Mouse (Mus musculus) hindbrain, embryonic 10.5 days (tissue): ENCODE measurements around the gene Dnajb1. TPM values are rescaled to one million over a fixed set of nuclear protein-coding genes. Genes with fewer than 3 reads are reported as not detected.
"Not testable (repeated sequence)": the region's sequence is repeated elsewhere in the genome, so short reads cannot be mapped to it uniquely, and the experiment has no call there.

Source experiments
- DNase-seq: peaks from one replicate; pipeline ENCODE4 v3.0.0-alpha.2; 2017; ENCODE audit warnings: low spot score
- H3K27ac ChIP-seq: fragments of 300-500 bp; sonication (generic); 2 replicates; pipeline ENCODE4 v1.5.1; 2016; ENCODE audit warnings: mild to moderate bottlenecking, moderate library complexity
- H3K27me3 ChIP-seq: fragments of 300-500 bp; sonication (generic); 2 replicates; pipeline ENCODE4 v1.6.1; 2016; ENCODE audit warnings: mild to moderate bottlenecking; ENCODE audit not compliant: poor library complexity, insufficient read depth, severe bottlenecking
- H3K36me3 ChIP-seq: fragments of 300-500 bp; sonication (generic); 2 replicates; pipeline ENCODE4 v1.6.1; 2016; ENCODE audit warnings: mild to moderate bottlenecking, moderate library complexity
- H3K4me1 ChIP-seq: fragments of 300-500 bp; sonication (generic); replicated peaks from 2 replicates; pipeline ENCODE4 v1.6.1; 2016; ENCODE audit warnings: mild to moderate bottlenecking
- H3K4me3 ChIP-seq: fragments of 300-500 bp; sonication (generic); 2 replicates; pipeline ENCODE4 v1.5.1; 2016; ENCODE audit warnings: mild to moderate bottlenecking, moderate library complexity
- H3K9me3 ChIP-seq: fragments of 300-500 bp; sonication (generic); 2 replicates; pipeline ENCODE4 v1.6.1; 2016; ENCODE audit warnings: mild to moderate bottlenecking, moderate library complexity
- WGBS: fragments of 180-500 bp; shearing (Covaris S2); methylation state at CpG from one replicate; pipeline ENCODE4 v1.1.7; 2016; 5-methylcytosine and 5-hydroxymethylcytosine counted together
- polyA plus RNA-seq: library from polyadenylated mRNA; unstranded; fragments of >200 nt; fragmentation: Nextera tagmentation; extraction: Ambion mirVana; gene quantifications from 2 replicates; pipeline ENCODE4 v1.2.1, GENCODE M21; 2016

Gene Dnajb1
- 71.9 and 84.2 TPM in 2 replicates for polyA plus RNA-seq

- no peaks in the 10 kb centered on the region for H3K9me3 ChIP-seq
- H3K36me3 ChIP-seq: peaks cover 33% of the 10 kb centered on the region
- peak; percentile 99 for DNase-seq
- H3K27me3 ChIP-seq: no peaks in the 10 kb centered on the region
- peak within 1 kb of the TSS; percentile 96 for H3K27ac ChIP-seq
- peaks cover 33% of the 10 kb centered on the region for H3K4me1 ChIP-seq
- WGBS: under 1% methylated on average over 69 of the region's 69 CpGs
- H3K4me3 ChIP-seq: peak within 1 kb of the TSS; percentile 80
Measured at GRCm38 (mm10) chr8:83607661-83608397, at the start of gene Dnajb1, which contains the start of gene Tecr. Gene Dnajb1 (plus strand): TSS chr8:83608193. Gene Tecr (minus strand): TSS chr8:83607971.

- DNase-seq: no peak
- Histone ChIP-seq H3K4me3 (no peak overlapping the region), H3K9me3 (no peaks in the 10 kb centered on the region), H3K27me3 (no peaks in the 10 kb centered on the region), H3K27ac (no peak overlapping the region), H3K4me1 (peaks cover 10% of the 10 kb centered on the region), H3K36me3 (no peaks in the 10 kb centered on the region)
- 85% methylated on average over 3 of the region's 3 CpGs for WGBS
Measured at GRCm38 (mm10) chr8:83562669-83563068, 45.3 kb upstream of the Dnajb1 start.

- Histone ChIP-seq H3K9me3 (no peaks in the 10 kb centered on the region), H3K4me3 (no peak overlapping the region), H3K36me3 (no peaks in the 10 kb centered on the region), H3K4me1 (peaks cover 16% of the 10 kb centered on the region), H3K27me3 (no peaks in the 10 kb centered on the region), H3K27ac (no peak overlapping the region)
- DNase-seq: no peak
- 78% methylated on average over 4 of the region's 4 CpGs for WGBS
Measured at GRCm38 (mm10) chr8:83563246-83563645, 44.7 kb upstream of the Dnajb1 start.

GRCm38 (mm10) chr8:83565731-83566375 is 42.1 kb upstream of the Dnajb1 start:
- 74% methylated on average over 9 of the region's 9 CpGs for WGBS
- Histone ChIP-seq H3K27me3 (no peaks in the 10 kb centered on the region), H3K4me3 (no peak overlapping the region), H3K9me3 (no peaks in the 10 kb centered on the region), H3K4me1 (peaks cover 23% of the 10 kb centered on the region), H3K36me3 (peaks cover 20% of the 10 kb centered on the region), H3K27ac (no peak overlapping the region)
- DNase-seq: peak; percentile 44

- Histone ChIP-seq H3K27ac (peak within 1 kb of the TSS; percentile 96), H3K9me3 (no peaks in the 10 kb centered on the region), H3K36me3 (peaks cover 29% of the 10 kb centered on the region), H3K27me3 (no peaks in the 10 kb centered on the region), H3K4me1 (peaks cover 23% of the 10 kb centered on the region), H3K4me3 (peak within 1 kb of the TSS; percentile 83)
- peak; percentile 96 for DNase-seq
- WGBS: under 1% methylated on average over 48 of the region's 48 CpGs
Measured at GRCm38 (mm10) chr8:83566469-83567395, 41.3 kb upstream of the Dnajb1 start, which contains the start of gene Ndufb7. Gene Ndufb7 (plus strand): TSS chr8:83566671.

- no peaks in the 10 kb centered on the region for H3K27me3 ChIP-seq
- no peaks in the 10 kb centered on the region for H3K9me3 ChIP-seq
- peaks cover 23% of the 10 kb centered on the region for H3K4me1 ChIP-seq
- no peak for DNase-seq
- H3K36me3 ChIP-seq: peaks cover 38% of the 10 kb centered on the region
- WGBS: 61% methylated on average over 3 of the region's 3 CpGs
- H3K4me3 ChIP-seq: peak overlapping the region; percentile 83
- peak overlapping the region; percentile 96 for H3K27ac ChIP-seq
Measured at GRCm38 (mm10) chr8:83567668-83568067, 40.3 kb upstream of the Dnajb1 start.

GRCm38 (mm10) chr8:83568128-83568527 is 39.9 kb upstream of the Dnajb1 start:
- DNase-seq: no peak
- Histone ChIP-seq H3K9me3 (no peaks in the 10 kb centered on the region), H3K4me3 (peak overlapping the region; percentile 83; the same call in 1 of the 2 replicates), H3K27ac (no peak overlapping the region), H3K27me3 (no peaks in the 10 kb centered on the region), H3K36me3 (peaks cover 43% of the 10 kb centered on the region), H3K4me1 (peaks cover 25% of the 10 kb centered on the region)
- WGBS: 79% methylated on average over 5 of the region's 5 CpGs

- WGBS: 78% methylated on average over 5 of the region's 5 CpGs
- no peaks in the 10 kb centered on the region for H3K27me3 ChIP-seq
- H3K9me3 ChIP-seq: no peaks in the 10 kb centered on the region
- peaks cover 32% of the 10 kb centered on the region for H3K4me1 ChIP-seq
- no peak for DNase-seq
- no peak overlapping the region for H3K4me3 ChIP-seq
- peaks cover 49% of the 10 kb centered on the region for H3K36me3 ChIP-seq
- H3K27ac ChIP-seq: no peak overlapping the region
Measured at GRCm38 (mm10) chr8:83568755-83569154, 39.2 kb upstream of the Dnajb1 start.

GRCm38 (mm10) chr8:83569165-83569564 is 38.8 kb upstream of the Dnajb1 start:
- Histone ChIP-seq H3K27ac (no peak overlapping the region), H3K4me3 (no peak overlapping the region), H3K9me3 (no peaks in the 10 kb centered on the region), H3K27me3 (no peaks in the 10 kb centered on the region), H3K4me1 (peaks cover 35% of the 10 kb centered on the region), H3K36me3 (peaks cover 53% of the 10 kb centered on the region)
- peak; percentile 2 for DNase-seq
- WGBS: 86% methylated on average over 4 of the region's 4 CpGs

- Histone ChIP-seq H3K27me3 (no peaks in the 10 kb centered on the region), H3K4me3 (no peak overlapping the region), H3K9me3 (no peaks in the 10 kb centered on the region), H3K27ac (no peak overlapping the region), H3K4me1 (peaks cover 48% of the 10 kb centered on the region), H3K36me3 (peaks cover 65% of the 10 kb centered on the region)
- DNase-seq: peak; percentile 2
- WGBS: 91% methylated on average over 15 of the region's 15 CpGs
Measured at GRCm38 (mm10) chr8:83570272-83571000, 37.6 kb upstream of the Dnajb1 start.

- H3K36me3 ChIP-seq: peaks cover 71% of the 10 kb centered on the region
- H3K9me3 ChIP-seq, H3K27me3 ChIP-seq, H3K4me3 ChIP-seq, H3K27ac ChIP-seq, DNase-seq: not testable (repeated sequence)
- WGBS: 95% methylated on average over 6 of the region's 7 CpGs
- peaks cover 53% of the 10 kb centered on the region for H3K4me1 ChIP-seq
Measured at GRCm38 (mm10) chr8:83571001-83571340, 37.0 kb upstream of the Dnajb1 start.

GRCm38 (mm10) chr8:83571791-83572190 is 36.2 kb upstream of the Dnajb1 start:
- no peak overlapping the region for H3K27ac ChIP-seq
- H3K36me3 ChIP-seq: peaks cover 74% of the 10 kb centered on the region

More at GRCm38 (mm10) chr8:83571791-83572190, 36.2 kb upstream of the Dnajb1 start:
- DNase-seq: no peak
- H3K4me1 ChIP-seq: peaks cover 58% of the 10 kb centered on the region
- H3K27me3 ChIP-seq: no peaks in the 10 kb centered on the region
- 98% methylated on average over 10 of the region's 10 CpGs for WGBS
- H3K9me3 ChIP-seq: no peaks in the 10 kb centered on the region
- H3K4me3 ChIP-seq: no peak overlapping the region
